ENCODE assay signal across 8 mouse cellular contexts in genomic region chr9:22095854-22096307, GRCm38 (mm10). TPM values are rescaled to one million over a fixed set of nuclear protein-coding genes. Genes with fewer than 3 reads are reported as not detected.
DNase-seq lines count a peak whose midpoint lies in the region; ATAC-seq and TF ChIP-seq lines count a peak whose summit lies in the region.

No protein-coding gene starts in this region.

- WGBS in embryonic facial prominence, embryonic 11.5 days, result 2% methylated on average over 24 of the region's 24 CpGs
- 1% methylated on average over 24 of the region's 24 CpGs for WGBS in limb, embryonic 14.5 days
- 4% methylated on average over 24 of the region's 24 CpGs for WGBS in midbrain, embryonic 16.5 days
- WGBS in spleen, adult 2 months, result 2% methylated on average over 24 of the region's 24 CpGs

- no peaks in the 10 kb centered on the region for H3K36me3 ChIP-seq in embryonic facial prominence, embryonic 11.5 days (replicated peaks; ENCODE audit: control insufficient read depth, insufficient read depth, low read depth, low read length)
- no peaks in the 10 kb centered on the region for H3K36me3 ChIP-seq in limb, embryonic 14.5 days (ENCODE audit: control insufficient read depth, insufficient read depth, low read length)
- no peaks in the 10 kb centered on the region for H3K36me3 ChIP-seq in midbrain, embryonic 16.5 days (ENCODE audit: control insufficient read depth, insufficient read depth, low read length)
- no peaks in the 10 kb centered on the region for H3K36me3 ChIP-seq in spleen, adult 2 months (ENCODE audit: control insufficient read depth, insufficient read depth, low read length)

- H3K27me3 ChIP-seq in embryonic facial prominence, embryonic 11.5 days (ENCODE audit: control insufficient read depth, insufficient read depth, low read length), result peaks cover 10% of the 10 kb centered on the region
- peaks cover 29% of the 10 kb centered on the region; the same call in 1 of the 2 replicates for H3K27me3 ChIP-seq in limb, embryonic 14.5 days (ENCODE audit: control insufficient read depth, insufficient read depth, low read length)
- H3K27me3 ChIP-seq in midbrain, embryonic 16.5 days (ENCODE audit: control insufficient read depth, insufficient read depth, low read depth, low read length), result peaks cover 22% of the 10 kb centered on the region
- H3K27me3 ChIP-seq in spleen, adult 2 months (ENCODE audit: control insufficient read depth, insufficient read depth, low read length), result peaks cover 11% of the 10 kb centered on the region

- peak; percentile 81 for TF ChIP-seq CTCF in spleen, adult 2 months (IDR thresholded peaks at IDR 0.05; ENCODE audit: extremely low read depth, insufficient read depth, insufficient read length, insufficient replicate concordance)

- H3K9ac ChIP-seq in embryonic facial prominence, embryonic 11.5 days (replicated peaks; ENCODE audit: low read length), result peak overlapping the region; percentile 75
- H3K9ac ChIP-seq in limb, embryonic 14.5 days (ENCODE audit: low read depth, low read length, severe bottlenecking), result peak overlapping the region; percentile 58
- peak overlapping the region; percentile 57 for H3K9ac ChIP-seq in midbrain, embryonic 16.5 days (ENCODE audit: low read depth, low read length)

- ATAC-seq in embryonic facial prominence, embryonic 11.5 days (replicated peaks; ENCODE audit: insufficient number of reproducible peaks, low FRiP score, low TSS enrichment, low read depth), result peak; percentile 78
- peak; percentile 62; the same call in 1 of the 2 replicates for ATAC-seq in limb, embryonic 14.5 days (ENCODE audit: low FRiP score, low read depth)
- 0 out of 2 replicates have a peak, but pooled peaks have one; percentile 32 for ATAC-seq in midbrain, embryonic 16.5 days

- H3K4me2 ChIP-seq in embryonic facial prominence, embryonic 11.5 days (ENCODE audit: low read depth, low read length), result peak overlapping the region; percentile 65
- peak overlapping the region; percentile 55 for H3K4me2 ChIP-seq in limb, embryonic 14.5 days (replicated peaks; ENCODE audit: low read depth, low read length, severe bottlenecking)
- peak overlapping the region; percentile 62 for H3K4me2 ChIP-seq in midbrain, embryonic 16.5 days (ENCODE audit: low read length)

- TF ChIP-seq POLR2A in limb, embryonic 14.5 days (IDR thresholded peaks at IDR 0.05; ENCODE audit: borderline replicate concordance, extremely low read depth, insufficient read depth, insufficient read length), result no peak
- TF ChIP-seq POLR2A in spleen, adult 2 months (IDR thresholded peaks at IDR 0.05; ENCODE audit: low read depth, low read length), result no peak

- no peaks in the 10 kb centered on the region for H3K9me3 ChIP-seq in embryonic facial prominence, embryonic 11.5 days (replicated peaks; ENCODE audit: control insufficient read depth, low read length)
- H3K9me3 ChIP-seq in limb, embryonic 14.5 days (ENCODE audit: control insufficient read depth, low read length), result no peaks in the 10 kb centered on the region
- H3K9me3 ChIP-seq in midbrain, embryonic 16.5 days (replicated peaks; ENCODE audit: control insufficient read depth, low read length, poor library complexity, severe bottlenecking), result no peaks in the 10 kb centered on the region

- peak; percentile 91 for DNase-seq in 3134 (ENCODE audit: extremely low read depth, insufficient read length, low spot score)
- DNase-seq in adrenal gland, postnatal 14 days, result peak; percentile 93
- DNase-seq in embryonic facial prominence, embryonic 11.5 days (ENCODE audit: low spot score), result peak; percentile 88
- DNase-seq in heart, adult 11 months, result peak; percentile 98
- DNase-seq in kidney, adult 11 months, result peak; percentile 71
- peak; percentile 78 for DNase-seq in limb, embryonic 14.5 days (ENCODE audit: low spot score)
- peak; percentile 63 to 86 for DNase-seq in spleen, adult 2 months (ENCODE audit: low read depth in 1 of 2, low spot score in 2 of 2)

- H3K4me3 ChIP-seq in embryonic facial prominence, embryonic 11.5 days (ENCODE audit: low read depth, low read length), result peak overlapping the region; percentile 29
- H3K4me3 ChIP-seq in limb, embryonic 14.5 days (replicated peaks; ENCODE audit: low read length), result peak overlapping the region; percentile 31
- peak overlapping the region; percentile 35 for H3K4me3 ChIP-seq in midbrain, embryonic 16.5 days (ENCODE audit: low read depth, low read length)
- peak overlapping the region; percentile 49 for H3K4me3 ChIP-seq in spleen, adult 2 months (ENCODE audit: extremely low read depth, insufficient read depth, insufficient read length)

- H3K27ac ChIP-seq in embryonic facial prominence, embryonic 11.5 days (replicated peaks; ENCODE audit: low read depth, low read length), result no peak overlapping the region
- H3K27ac ChIP-seq in limb, embryonic 14.5 days (replicated peaks; ENCODE audit: low read depth, low read length), result no peak overlapping the region
- no peak overlapping the region for H3K27ac ChIP-seq in midbrain, embryonic 16.5 days (ENCODE audit: low read length)
- no peak overlapping the region for H3K27ac ChIP-seq in spleen, adult 2 months (ENCODE audit: insufficient read depth, low read length)

- H3K4me1 ChIP-seq in embryonic facial prominence, embryonic 11.5 days (ENCODE audit: control insufficient read depth, insufficient read depth, low read length), result no peaks in the 10 kb centered on the region
- no peaks in the 10 kb centered on the region for H3K4me1 ChIP-seq in limb, embryonic 14.5 days (ENCODE audit: control insufficient read depth, insufficient read depth, low read length)
- H3K4me1 ChIP-seq in midbrain, embryonic 16.5 days (ENCODE audit: control insufficient read depth, insufficient read depth, low read length), result no peaks in the 10 kb centered on the region; the same call in 1 of the 2 replicates
- peaks cover 4% of the 10 kb centered on the region; the same call in 1 of the 2 replicates for H3K4me1 ChIP-seq in spleen, adult 2 months (ENCODE audit: control insufficient read depth, insufficient read depth, insufficient read length)

RNA-seq across cellular contexts. Expression of gene Cnn1, which starts 3.1 kb away (rescaled TPM):
- total RNA-seq in adrenal gland, postnatal 14 days (2021), result 0.56 and 7.1 TPM in 2 replicates
- 1.4 and 4.0 TPM in 2 replicates for polyA plus RNA-seq in embryonic facial prominence, embryonic 11.5 days (2014; fragmentation: Nextera tagmentation; extraction: Ambion mirVana)
- 2.3 and 3.0 TPM in 2 replicates for polyA plus RNA-seq in limb, embryonic 14.5 days (2012; rRNA removed)
- polyA plus RNA-seq in limb, embryonic 14.5 days (2014; fragmentation: Nextera tagmentation; extraction: Ambion mirVana), result 3.1 and 4.4 TPM in 2 replicates
- polyA plus RNA-seq in midbrain, embryonic 16.5 days (2015; fragmentation: Nextera tagmentation; extraction: Ambion mirVana), result 0.67 and 0.88 TPM in 2 replicates
- polyA plus RNA-seq in spleen, adult 2 months (2012; rRNA removed), result 7.2 and 8.0 TPM in 2 replicates

RNA-seq across cellular contexts. Expression of gene Ecsit, which starts 10.6 kb away (rescaled TPM):
- 74.9 and 80.6 TPM in 2 replicates for total RNA-seq in adrenal gland, postnatal 14 days (2021)
- 25.2 and 26.6 TPM in 2 replicates for polyA plus RNA-seq in embryonic facial prominence, embryonic 11.5 days (2014; fragmentation: Nextera tagmentation; extraction: Ambion mirVana)
- polyA plus RNA-seq in limb, embryonic 14.5 days (2012; rRNA removed), result 36.3 and 37.5 TPM in 2 replicates
- polyA plus RNA-seq in limb, embryonic 14.5 days (2014; fragmentation: Nextera tagmentation; extraction: Ambion mirVana), result 30.6 and 32.9 TPM in 2 replicates
- 54.8 and 57.4 TPM in 2 replicates for polyA plus RNA-seq in midbrain, embryonic 16.5 days (2015; fragmentation: Nextera tagmentation; extraction: Ambion mirVana)
- polyA plus RNA-seq in spleen, adult 2 months (2012; rRNA removed), result 21.8 and 30.1 TPM in 2 replicates

RNA-seq across cellular contexts. Expression of gene Elof1, which starts 21.1 kb away (rescaled TPM):
- total RNA-seq in adrenal gland, postnatal 14 days (2021), result 66.9 and 74.2 TPM in 2 replicates
- 210 and 215 TPM in 2 replicates for polyA plus RNA-seq in embryonic facial prominence, embryonic 11.5 days (2014; fragmentation: Nextera tagmentation; extraction: Ambion mirVana)
- 145 and 168 TPM in 2 replicates for polyA plus RNA-seq in limb, embryonic 14.5 days (2012; rRNA removed)
- polyA plus RNA-seq in limb, embryonic 14.5 days (2014; fragmentation: Nextera tagmentation; extraction: Ambion mirVana), result 199 and 206 TPM in 2 replicates
- polyA plus RNA-seq in midbrain, embryonic 16.5 days (2015; fragmentation: Nextera tagmentation; extraction: Ambion mirVana), result 170 and 188 TPM in 2 replicates
- 70.2 and 89.3 TPM in 2 replicates for polyA plus RNA-seq in spleen, adult 2 months (2012; rRNA removed)

RNA-seq across cellular contexts. Expression of gene Zfp653, which starts 24.7 kb away (rescaled TPM):
- total RNA-seq in adrenal gland, postnatal 14 days (2021), result 9.1 and 10.1 TPM in 2 replicates
- polyA plus RNA-seq in embryonic facial prominence, embryonic 11.5 days (2014; fragmentation: Nextera tagmentation; extraction: Ambion mirVana), result 5.5 and 7.1 TPM in 2 replicates
- 31.2 and 33.7 TPM in 2 replicates for polyA plus RNA-seq in limb, embryonic 14.5 days (2012; rRNA removed)
- 8.1 and 8.7 TPM in 2 replicates for polyA plus RNA-seq in limb, embryonic 14.5 days (2014; fragmentation: Nextera tagmentation; extraction: Ambion mirVana)
- polyA plus RNA-seq in midbrain, embryonic 16.5 days (2015; fragmentation: Nextera tagmentation; extraction: Ambion mirVana), result 18.1 and 18.8 TPM in 2 replicates
- polyA plus RNA-seq in spleen, adult 2 months (2012; rRNA removed), result 21.6 and 28.1 TPM in 2 replicates

RNA-seq across cellular contexts. Expression of gene Gm49318, which starts 24.8 kb away (rescaled TPM):
- total RNA-seq in adrenal gland, postnatal 14 days (2021), result not detected in 2 replicates
- not detected in 2 replicates for polyA plus RNA-seq in embryonic facial prominence, embryonic 11.5 days (2014; fragmentation: Nextera tagmentation; extraction: Ambion mirVana)
- 0.28 TPM in 1 of 2 replicates, not detected in the other for polyA plus RNA-seq in limb, embryonic 14.5 days (2012; rRNA removed)
- not detected in 2 replicates for polyA plus RNA-seq in limb, embryonic 14.5 days (2014; fragmentation: Nextera tagmentation; extraction: Ambion mirVana)
- polyA plus RNA-seq in midbrain, embryonic 16.5 days (2015; fragmentation: Nextera tagmentation; extraction: Ambion mirVana), result not detected in 2 replicates
- not detected in 2 replicates for polyA plus RNA-seq in spleen, adult 2 months (2012; rRNA removed)
